Mouse (Mus musculus): Measurements from ENCODE around the gene Tomm34. TPM values are rescaled to one million over a fixed set of nuclear protein-coding genes. Genes with fewer than 3 reads are reported as not detected.

Gene Tomm34
- polyA plus RNA-seq, 1 experiment from 2014 or later: 42.3 TPM

- Histone ChIP-seq H3K36me3 (ENCODE audit: insufficient read depth, low read length) (no peaks in the 10 kb centered on the region), H3K27me3 (ENCODE audit: insufficient read depth, low read length) (no peaks in the 10 kb centered on the region), H3K4me1 (replicated peaks; ENCODE audit: insufficient read depth, low read length) (no peaks in the 10 kb centered on the region), H3K9me3 (replicated peaks; ENCODE audit: low read length) (no peaks in the 10 kb centered on the region), H3K9ac (ENCODE audit: low read depth, low read length) (no peak overlapping the region), H3K4me3 (replicated peaks; ENCODE audit: low read depth, low read length) (no peak overlapping the region), H3K4me2 (ENCODE audit: low read length) (no peak overlapping the region), H3K27ac (no peak overlapping the region)
- DNase-seq (ENCODE audit: low spot score) (no peak), ATAC-seq (replicated peaks; ENCODE audit: low FRiP score, low read depth) (no peak)
- WGBS: 95% methylated on average over 3 of the region's 3 CpGs
- TF ChIP-seq CTCF (IDR thresholded peaks at IDR 0.05; ENCODE audit: low read depth): peak; percentile 22; the same call in 1 of the 2 replicates
Measured at GRCm38 (mm10) chr2:164032973-164033372, 38.0 kb downstream of the Tomm34 start.

DNA sequence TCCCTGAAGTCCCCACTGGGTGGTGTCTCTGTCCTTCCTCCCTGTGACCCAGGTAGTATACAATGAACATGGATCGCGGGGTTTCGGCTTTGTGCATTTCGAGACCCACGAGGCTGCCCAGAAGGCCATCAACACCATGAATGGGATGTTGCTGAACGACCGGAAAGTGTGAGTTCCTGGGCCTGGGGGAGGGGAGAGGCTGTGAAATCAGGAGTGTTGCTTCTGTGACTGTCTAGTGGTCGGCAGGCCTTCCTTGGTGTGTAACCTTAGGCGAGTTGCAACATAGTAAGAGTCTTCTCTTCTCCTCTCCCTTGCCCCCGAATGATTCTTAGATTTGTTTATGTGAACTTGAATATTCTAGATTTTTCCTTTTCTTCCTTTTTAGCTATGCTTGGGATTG is 39.8 kb downstream of the Tomm34 start:
- ATAC-seq (replicated peaks; ENCODE audit: low FRiP score, low read depth): no peak
- 71% methylated on average over 10 of the region's 10 CpGs for WGBS
- Histone ChIP-seq H3K4me1 (replicated peaks; ENCODE audit: insufficient read depth, low read length) (no peaks in the 10 kb centered on the region), H3K4me2 (ENCODE audit: low read length) (no peak overlapping the region), H3K4me3 (replicated peaks; ENCODE audit: low read depth, low read length) (no peak overlapping the region), H3K36me3 (ENCODE audit: insufficient read depth, low read length) (no peaks in the 10 kb centered on the region), H3K27me3 (ENCODE audit: insufficient read depth, low read length) (no peaks in the 10 kb centered on the region), H3K9ac (ENCODE audit: low read depth, low read length) (no peak overlapping the region), H3K9me3 (replicated peaks; ENCODE audit: low read length) (no peaks in the 10 kb centered on the region), H3K27ac (no peak overlapping the region)
- no peak for TF ChIP-seq CTCF (IDR thresholded peaks at IDR 0.05; ENCODE audit: low read depth)
- DNase-seq (ENCODE audit: low spot score): no peak

DNA sequence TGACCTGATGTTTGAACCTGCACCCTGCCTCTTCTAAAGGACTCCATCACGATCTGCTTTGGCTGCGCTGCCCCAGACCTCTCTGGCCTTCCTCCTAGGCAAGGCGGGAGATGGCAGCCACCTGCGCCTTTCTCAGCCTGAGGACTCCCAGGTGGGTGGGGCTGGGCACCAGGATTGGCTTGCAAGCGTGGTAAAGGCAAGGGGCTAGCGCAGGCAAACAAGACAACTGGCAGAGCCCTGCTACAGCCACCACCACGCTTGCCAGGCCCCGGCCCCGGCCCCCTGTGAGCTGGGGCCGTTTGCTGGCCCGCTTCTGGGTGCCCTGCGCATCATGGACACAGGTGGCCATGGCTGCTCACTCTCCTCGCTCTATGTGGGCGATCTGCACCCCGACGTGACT is 45.8 kb downstream of the Tomm34 start, which contains the start of gene Pabpc1l:
Pabpc1l (plus strand) TSS at position 301 of the 400 bp plus-strand sequence.
- 83% methylated on average over 16 of the region's 16 CpGs for WGBS

GRCm38 (mm10) chr2:164022104-164022503 is 48.9 kb downstream of the Tomm34 start:
- Histone ChIP-seq H3K27me3 (ENCODE audit: insufficient read depth, low read length) (no peaks in the 10 kb centered on the region), H3K4me3 (replicated peaks; ENCODE audit: low read depth, low read length) (no peak overlapping the region), H3K27ac (no peak overlapping the region), H3K4me1 (replicated peaks; ENCODE audit: insufficient read depth, low read length) (no peaks in the 10 kb centered on the region), H3K36me3 (ENCODE audit: insufficient read depth, low read length) (peaks cover 20% of the 10 kb centered on the region; the same call in 1 of the 2 replicates), H3K4me2 (ENCODE audit: low read length) (no peak overlapping the region), H3K9ac (ENCODE audit: low read depth, low read length) (no peak overlapping the region), H3K9me3 (replicated peaks; ENCODE audit: low read length) (no peaks in the 10 kb centered on the region)
- DNase-seq (ENCODE audit: low spot score): no peak
- no peak for ATAC-seq (replicated peaks; ENCODE audit: low FRiP score, low read depth)
- no peak for TF ChIP-seq CTCF (IDR thresholded peaks at IDR 0.05; ENCODE audit: low read depth)
- WGBS: 48% methylated on average over 2 of the region's 2 CpGs

More for the DNA sequence above, 45.8 kb downstream of the Tomm34 start, which contains the start of gene Pabpc1l:
- H3K4me2 ChIP-seq (ENCODE audit: low read length): no peak within 1 kb of the TSS
- ATAC-seq (replicated peaks; ENCODE audit: low FRiP score, low read depth): no peak
- no peak within 1 kb of the TSS for H3K4me3 ChIP-seq (replicated peaks; ENCODE audit: low read depth, low read length)
- no peaks in the 10 kb centered on the region for H3K4me1 ChIP-seq (replicated peaks; ENCODE audit: insufficient read depth, low read length)
- no peaks in the 10 kb centered on the region for H3K27me3 ChIP-seq (ENCODE audit: insufficient read depth, low read length)
- TF ChIP-seq CTCF (IDR thresholded peaks at IDR 0.05; ENCODE audit: low read depth): no peak
- no peaks in the 10 kb centered on the region for H3K36me3 ChIP-seq (ENCODE audit: insufficient read depth, low read length)
- no peak for DNase-seq (ENCODE audit: low spot score)
- H3K9me3 ChIP-seq (replicated peaks; ENCODE audit: low read length): no peaks in the 10 kb centered on the region
- H3K27ac ChIP-seq: no peak within 1 kb of the TSS
- no peak within 1 kb of the TSS for H3K9ac ChIP-seq (ENCODE audit: low read depth, low read length)

DNA sequence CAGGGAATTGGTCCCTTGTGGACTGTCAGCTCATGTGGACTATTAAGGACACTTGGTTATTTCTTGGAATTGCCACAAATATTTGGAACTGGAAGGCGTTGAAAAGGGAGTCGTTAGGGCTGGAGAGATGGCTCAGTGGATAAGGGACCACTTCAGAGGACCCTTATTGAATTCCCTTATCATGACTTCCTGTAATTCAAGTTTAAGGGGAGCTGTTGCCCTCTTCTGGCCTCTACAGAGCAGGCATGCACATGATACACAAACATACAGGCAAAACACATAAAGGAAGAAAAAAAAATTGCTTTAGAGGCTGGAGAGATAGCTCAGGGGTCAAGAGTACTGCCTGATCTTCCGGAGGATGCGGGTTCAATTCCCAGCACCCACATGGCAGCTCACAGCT is 51.0 kb downstream of the Tomm34 start:
- no peak overlapping the region for H3K4me2 ChIP-seq (ENCODE audit: low read length)
- no peaks in the 10 kb centered on the region for H3K4me1 ChIP-seq (replicated peaks; ENCODE audit: insufficient read depth, low read length)
- no peaks in the 10 kb centered on the region for H3K27me3 ChIP-seq (ENCODE audit: insufficient read depth, low read length)
- ATAC-seq (replicated peaks; ENCODE audit: low FRiP score, low read depth) (no peak), DNase-seq (ENCODE audit: low spot score) (no peak)
- H3K4me3 ChIP-seq (replicated peaks; ENCODE audit: low read depth, low read length): no peak overlapping the region
- 70% methylated on average over 4 of the region's 4 CpGs for WGBS
- TF ChIP-seq CTCF (IDR thresholded peaks at IDR 0.05; ENCODE audit: low read depth): peak; percentile 34; the same call in 1 of the 2 replicates
- H3K27ac ChIP-seq: no peak overlapping the region
- H3K36me3 ChIP-seq (ENCODE audit: insufficient read depth, low read length): peaks cover 40% of the 10 kb centered on the region
- H3K9me3 ChIP-seq (replicated peaks; ENCODE audit: low read length): no peaks in the 10 kb centered on the region
- no peak overlapping the region for H3K9ac ChIP-seq (ENCODE audit: low read depth, low read length)

- DNase-seq (ENCODE audit: low spot score) (peak; percentile 36), ATAC-seq (replicated peaks; ENCODE audit: low FRiP score, low read depth) (no peak)
- no peaks in the 10 kb centered on the region for H3K9me3 ChIP-seq (replicated peaks; ENCODE audit: low read length)
- H3K27ac ChIP-seq: no peak overlapping the region
- no peak overlapping the region for H3K4me2 ChIP-seq (ENCODE audit: low read length)
- no peak overlapping the region for H3K4me3 ChIP-seq (replicated peaks; ENCODE audit: low read depth, low read length)
- peaks cover 48% of the 10 kb centered on the region for H3K36me3 ChIP-seq (ENCODE audit: insufficient read depth, low read length)
- no peaks in the 10 kb centered on the region for H3K4me1 ChIP-seq (replicated peaks; ENCODE audit: insufficient read depth, low read length)
- no peak overlapping the region for H3K9ac ChIP-seq (ENCODE audit: low read depth, low read length)
- TF ChIP-seq CTCF (IDR thresholded peaks at IDR 0.05; ENCODE audit: low read depth): peak; percentile 47; the same call in 1 of the 2 replicates
- WGBS: 92% methylated on average over 3 of the region's 3 CpGs
- H3K27me3 ChIP-seq (ENCODE audit: insufficient read depth, low read length): no peaks in the 10 kb centered on the region
Measured at GRCm38 (mm10) chr2:164018910-164019309, 52.1 kb downstream of the Tomm34 start.

DNA sequence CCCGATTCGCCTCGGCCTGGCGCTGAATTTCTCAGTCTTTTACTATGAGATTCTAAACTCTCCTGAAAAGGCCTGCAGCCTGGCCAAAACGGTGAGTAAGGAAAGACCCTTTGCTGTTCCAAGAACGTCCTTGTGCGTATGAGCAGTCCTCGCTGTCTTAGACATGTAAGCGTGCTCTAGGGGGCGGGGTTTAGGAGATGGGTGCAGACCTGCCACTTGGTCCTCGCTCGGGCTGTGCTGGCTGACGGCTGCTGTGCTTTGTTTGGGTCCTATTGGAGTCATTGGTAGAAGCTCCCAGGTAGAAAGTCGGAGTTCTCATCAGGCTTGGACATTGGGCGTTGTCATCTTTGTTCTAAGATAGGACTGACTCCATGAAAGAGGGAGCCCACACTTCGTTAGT is 55.7 kb downstream of the Tomm34 start:
- Histone ChIP-seq H3K9ac (ENCODE audit: low read depth, low read length) (no peak overlapping the region), H3K4me2 (ENCODE audit: low read length) (no peak overlapping the region), H3K4me1 (replicated peaks; ENCODE audit: insufficient read depth, low read length) (no peaks in the 10 kb centered on the region), H3K36me3 (ENCODE audit: insufficient read depth, low read length) (peaks cover 72% of the 10 kb centered on the region), H3K27me3 (ENCODE audit: insufficient read depth, low read length) (no peaks in the 10 kb centered on the region), H3K27ac (no peak overlapping the region), H3K4me3 (replicated peaks; ENCODE audit: low read depth, low read length) (no peak overlapping the region), H3K9me3 (replicated peaks; ENCODE audit: low read length) (no peaks in the 10 kb centered on the region)
- 94% methylated on average over 16 of the region's 16 CpGs for WGBS
- DNase-seq (ENCODE audit: low spot score) (no peak), ATAC-seq (replicated peaks; ENCODE audit: low FRiP score, low read depth) (no peak)
- TF ChIP-seq CTCF (IDR thresholded peaks at IDR 0.05; ENCODE audit: low read depth): no peak
